Mouse (Mus musculus): ENCODE data around the gene Ndufa3. TPM values are rescaled to one million over a fixed set of nuclear protein-coding genes. Genes with fewer than 3 reads are reported as not detected.

Ndufa3 gene
- total RNA-seq, 2 experiments from 2014 or later = 232 to 300 TPM

GRCm38 (mm10) chr7:3609082-3609481, 8.1 kb upstream of the Ndufa3 start:
- ATAC-seq (replicated peaks; ENCODE audit: poor library complexity) = no peak

GRCm38 (mm10) chr7:3610437-3610836, 6.7 kb upstream of the Ndufa3 start:
- ATAC-seq (replicated peaks; ENCODE audit: poor library complexity) = peak; percentile 47; the same call in 1 of the 2 replicates

- no peak for ATAC-seq (replicated peaks; ENCODE audit: poor library complexity)
Observed at GRCm38 (mm10) chr7:3611006-3611405, 6.2 kb upstream of the Ndufa3 start.

- no peak for ATAC-seq (replicated peaks; ENCODE audit: poor library complexity)
Observed at GRCm38 (mm10) chr7:3614021-3614420, 3.2 kb upstream of the Ndufa3 start.

GRCm38 (mm10) chr7:3616057-3616388, 1.1 kb upstream of the Ndufa3 start, which contains the start of gene Oscar:
Oscar (minus strand) TSS chr7:3616157.
- ATAC-seq (replicated peaks; ENCODE audit: poor library complexity) = no peak

- peak; percentile 26 for ATAC-seq (replicated peaks; ENCODE audit: poor library complexity)
Observed at GRCm38 (mm10) chr7:3616389-3617241, 558 bp upstream of the Ndufa3 start.

GRCm38 (mm10) chr7:3629030-3629429, 11.9 kb downstream of the Ndufa3 start:
- no peak for ATAC-seq (replicated peaks; ENCODE audit: poor library complexity)

GRCm38 (mm10) chr7:3629543-3630477, 12.6 kb downstream of the Ndufa3 start, which contains the start of the genes Tfpt and Prpf31:
Tfpt (minus strand) TSS chr7:3629929.
Prpf31 (plus strand) TSS chr7:3629985.
- ATAC-seq (replicated peaks; ENCODE audit: poor library complexity) = peak; percentile 94

- ATAC-seq (replicated peaks; ENCODE audit: poor library complexity) = peak; percentile 10; the same call in 1 of the 2 replicates
Observed at GRCm38 (mm10) chr7:3630478-3630815, 13.3 kb downstream of the Ndufa3 start.

- no peak for ATAC-seq (replicated peaks; ENCODE audit: poor library complexity)
Observed at GRCm38 (mm10) chr7:3643412-3643811, 26.2 kb downstream of the Ndufa3 start.

- ATAC-seq (replicated peaks; ENCODE audit: poor library complexity) = no peak
Observed at GRCm38 (mm10) chr7:3643843-3644242, 26.7 kb downstream of the Ndufa3 start.

- no peak for ATAC-seq (replicated peaks; ENCODE audit: poor library complexity)
Observed at GRCm38 (mm10) chr7:3644348-3644671, 27.1 kb downstream of the Ndufa3 start.

- peak; percentile 81 for ATAC-seq (replicated peaks; ENCODE audit: poor library complexity)
Observed at GRCm38 (mm10) chr7:3644672-3645487, 27.7 kb downstream of the Ndufa3 start, which contains the start of gene Cnot3. Cnot3 (plus strand) TSS chr7:3645268.

- peak; percentile 26 for ATAC-seq (replicated peaks; ENCODE audit: poor library complexity)
Observed at GRCm38 (mm10) chr7:3645488-3646025, 28.4 kb downstream of the Ndufa3 start.

GRCm38 (mm10) chr7:3646188-3646587, 29.0 kb downstream of the Ndufa3 start:
- no peak for ATAC-seq (replicated peaks; ENCODE audit: poor library complexity)

- no peak for ATAC-seq (replicated peaks; ENCODE audit: poor library complexity)
Observed at GRCm38 (mm10) chr7:3646641-3647040, 29.5 kb downstream of the Ndufa3 start.

- ATAC-seq (replicated peaks; ENCODE audit: poor library complexity) = no peak
Observed at GRCm38 (mm10) chr7:3656966-3657365, 39.8 kb downstream of the Ndufa3 start.

GRCm38 (mm10) chr7:3658578-3658977, 41.4 kb downstream of the Ndufa3 start:
- ATAC-seq (replicated peaks; ENCODE audit: poor library complexity) = no peak

GRCm38 (mm10) chr7:3664524-3665214, 47.5 kb downstream of the Ndufa3 start:
- ATAC-seq (replicated peaks; ENCODE audit: poor library complexity) = no peak

Data from megakaryocyte progenitor cell, adult 5-6 weeks (primary cell).